Mouse (Mus musculus) forelimb bud, embryonic 11.5 days (tissue): ENCODE results near the gene Camk1.
"Not testable (repeated sequence)": the region's sequence is repeated elsewhere in the genome, so short reads cannot be mapped to it uniquely, and the experiment has no call there.

Experiments used
- DNase-seq: peaks from one replicate; pipeline ENCODE4 v3.0.0-alpha.2; 2012; ENCODE audit warnings: low read depth, low spot score

Gene Camk1

DNA sequence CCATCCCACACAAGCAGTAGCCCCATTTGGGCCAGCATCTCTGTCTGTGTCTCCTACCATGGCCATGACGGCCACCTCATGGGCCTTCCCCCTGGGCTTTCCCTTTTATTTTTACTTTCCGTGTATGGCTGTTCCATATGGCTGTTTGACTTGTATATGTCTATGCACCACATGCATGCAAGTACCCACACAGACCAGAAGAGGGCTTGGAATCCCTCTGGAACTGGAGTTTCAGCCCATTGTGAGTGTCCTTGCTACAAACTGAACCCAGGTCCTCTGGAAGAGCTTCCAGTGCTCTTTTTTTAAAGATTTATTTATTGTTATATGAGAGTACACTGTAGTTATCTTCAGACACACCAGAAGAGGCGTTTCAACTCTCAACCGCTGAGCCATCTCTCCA is 17.7 kb upstream of the Camk1 start:
- DNase-seq: no peak

DNA sequence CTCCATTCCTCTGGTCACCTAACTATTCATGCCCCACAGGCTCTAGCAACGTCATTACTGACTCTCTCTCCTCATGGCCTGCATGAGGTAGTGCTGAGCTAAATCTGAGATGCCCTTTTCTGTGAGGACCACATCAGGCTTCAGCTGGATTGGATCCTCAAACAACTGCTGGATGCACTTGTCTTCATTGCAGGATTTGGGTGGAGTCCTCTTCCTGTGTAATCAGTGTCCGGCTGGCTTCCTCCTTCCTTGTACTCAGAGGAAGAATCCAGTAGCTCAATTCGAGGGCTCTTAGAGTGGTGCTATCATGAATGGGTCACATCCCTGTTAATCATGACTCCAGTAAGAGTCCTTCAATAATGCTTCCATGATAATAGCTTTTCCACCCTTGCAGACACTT is 9.9 kb upstream of the Camk1 start:
- DNase-seq: no peak

- no peak for DNase-seq
Observed at GRCm38 (mm10) chr6:113352820-113353219, 9.0 kb upstream of the Camk1 start.

DNA sequence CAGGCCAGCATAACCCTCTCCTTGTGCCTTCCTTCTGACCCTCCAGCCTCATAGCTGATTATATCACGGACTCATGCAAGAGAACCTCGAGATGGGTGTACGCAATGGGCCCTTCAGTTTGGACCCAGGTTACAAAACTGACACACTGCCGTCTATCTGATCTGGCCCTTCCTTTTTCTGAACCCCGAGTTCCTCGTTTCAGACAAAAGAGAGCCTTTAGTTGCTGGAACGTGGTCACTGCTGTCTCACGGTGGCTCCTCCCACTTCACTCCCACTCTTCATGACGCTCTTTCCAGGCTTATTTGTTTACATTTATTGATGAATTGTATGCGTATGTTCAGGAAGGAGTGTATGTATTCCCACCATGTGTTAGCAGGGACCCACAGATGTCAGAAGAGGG is 7.9 kb upstream of the Camk1 start:
- DNase-seq: no peak

DNA sequence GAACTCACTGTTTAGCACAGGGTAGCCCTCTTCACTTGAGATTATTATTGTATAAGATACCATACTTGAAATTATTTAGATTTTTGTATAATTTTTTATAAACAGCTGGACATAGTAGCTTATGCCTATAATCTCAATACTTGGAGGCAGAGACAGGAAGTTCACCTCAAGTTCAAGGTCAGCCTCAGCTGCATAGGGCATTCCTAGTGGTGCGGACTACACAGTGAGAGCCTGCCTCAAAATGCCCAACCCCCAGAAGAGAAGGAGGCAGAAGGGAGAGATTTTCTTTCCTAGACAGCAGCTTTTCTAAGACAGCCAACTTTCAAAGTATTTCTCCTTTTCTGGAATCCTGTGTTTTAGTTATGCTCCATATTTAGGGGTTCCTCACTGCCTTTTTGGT is 7.4 kb upstream of the Camk1 start:
- DNase-seq: no peak

DNA sequence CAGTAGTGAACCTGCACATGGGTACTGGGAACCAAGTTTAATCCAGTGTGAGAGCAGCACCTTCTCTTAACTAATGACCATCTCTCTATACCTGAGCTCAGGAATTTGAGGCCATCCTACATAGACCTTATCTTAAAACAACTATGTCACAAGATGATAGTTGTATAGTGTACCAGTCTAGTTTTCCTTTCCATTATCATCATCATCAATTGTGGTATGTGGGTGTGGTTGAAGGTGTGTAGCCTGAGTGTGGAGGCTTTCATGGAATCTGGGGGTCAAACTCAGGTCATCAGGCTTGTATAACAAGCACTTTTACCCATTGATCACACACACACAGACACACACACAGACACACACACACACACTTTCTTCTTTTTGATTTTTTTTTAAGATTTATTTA is 6.8 kb upstream of the Camk1 start:
- no peak for DNase-seq

- no peak for DNase-seq
Observed at GRCm38 (mm10) chr6:113346897-113347296, 3.1 kb upstream of the Camk1 start.

- DNase-seq: no peak
Observed at GRCm38 (mm10) chr6:113344321-113344720, 537 bp upstream of the Camk1 start.

DNA sequence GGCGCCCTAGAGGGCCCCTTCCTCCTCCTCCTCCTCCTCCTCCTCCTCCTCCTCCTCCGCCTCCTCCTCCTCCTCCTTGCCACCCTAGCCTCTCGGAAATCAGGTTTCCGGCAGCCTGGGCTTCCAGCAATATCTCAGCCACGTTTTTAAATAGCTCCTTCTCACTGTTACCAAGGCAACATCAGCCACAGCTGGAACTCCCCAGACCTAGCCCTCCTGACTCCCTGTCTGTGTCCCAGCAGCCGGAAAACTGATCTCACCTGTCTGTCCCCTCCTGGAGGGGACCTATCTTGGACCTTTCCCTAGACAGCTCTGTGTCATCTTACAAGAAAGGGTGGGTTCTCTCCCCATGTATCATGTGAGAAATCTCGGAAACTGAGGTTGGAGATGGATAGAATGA is 1.5 kb downstream of the Camk1 start:
- no peak for DNase-seq

GRCm38 (mm10) chr6:113341574-113341973 is 2.2 kb downstream of the Camk1 start:
- DNase-seq: no peak

DNA sequence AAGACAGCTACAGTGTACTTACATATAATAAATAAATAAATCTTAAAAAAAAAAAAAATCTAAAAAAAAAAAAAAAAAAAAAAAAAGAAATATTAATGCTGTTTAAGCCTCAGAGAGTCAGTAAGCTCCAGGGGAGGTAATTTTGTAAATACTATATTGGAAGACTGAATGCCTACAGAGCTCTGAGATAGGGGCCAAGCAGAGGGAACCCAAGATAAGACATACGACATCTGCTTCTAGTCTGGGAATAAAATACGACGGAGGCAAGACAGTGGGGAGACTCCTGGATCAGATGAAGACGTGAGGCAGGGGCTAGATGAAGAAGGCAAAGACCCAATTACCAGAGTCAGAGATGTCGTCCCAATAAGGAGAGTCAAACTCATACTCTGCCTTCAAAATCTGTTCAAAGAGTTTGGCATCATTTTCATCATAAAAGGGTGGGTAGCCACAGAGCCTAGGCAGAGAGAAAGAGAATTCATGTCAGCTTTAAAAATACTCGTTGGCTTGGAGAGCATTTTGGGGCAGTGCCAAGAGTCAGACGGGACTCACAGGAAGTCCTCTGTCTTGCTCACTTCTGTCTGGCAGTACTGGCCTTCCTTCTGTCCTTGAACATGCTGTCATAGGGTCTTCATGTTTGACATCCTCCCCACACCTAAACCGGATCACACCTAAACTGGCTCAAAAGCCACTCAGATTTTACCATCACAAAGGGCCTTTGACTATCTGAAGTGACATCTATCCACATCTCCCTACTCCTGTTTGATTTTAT is 6.7 kb downstream of the Camk1 start:
- no peak for DNase-seq

DNA sequence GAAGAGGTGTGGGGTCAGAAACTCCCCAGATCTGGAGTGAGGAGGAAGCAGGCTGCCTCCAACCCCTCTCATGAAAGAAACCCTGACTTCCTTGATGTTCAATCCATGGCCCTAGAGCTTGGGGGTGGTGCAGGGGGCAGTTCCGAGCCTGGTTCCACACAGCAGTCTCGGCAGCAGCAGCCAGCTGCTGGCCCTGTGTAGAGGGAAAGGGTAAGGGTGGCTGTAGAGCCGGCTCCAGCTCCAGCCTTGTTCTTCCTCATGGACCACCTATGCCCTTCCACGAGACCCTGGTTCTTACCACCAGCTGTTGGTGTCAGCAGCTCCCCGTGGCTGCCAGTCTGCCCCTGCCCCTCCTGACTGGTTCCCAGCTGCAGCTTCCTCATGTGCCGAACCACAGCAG is 9.6 kb downstream of the Camk1 start:
- DNase-seq: no peak

DNA sequence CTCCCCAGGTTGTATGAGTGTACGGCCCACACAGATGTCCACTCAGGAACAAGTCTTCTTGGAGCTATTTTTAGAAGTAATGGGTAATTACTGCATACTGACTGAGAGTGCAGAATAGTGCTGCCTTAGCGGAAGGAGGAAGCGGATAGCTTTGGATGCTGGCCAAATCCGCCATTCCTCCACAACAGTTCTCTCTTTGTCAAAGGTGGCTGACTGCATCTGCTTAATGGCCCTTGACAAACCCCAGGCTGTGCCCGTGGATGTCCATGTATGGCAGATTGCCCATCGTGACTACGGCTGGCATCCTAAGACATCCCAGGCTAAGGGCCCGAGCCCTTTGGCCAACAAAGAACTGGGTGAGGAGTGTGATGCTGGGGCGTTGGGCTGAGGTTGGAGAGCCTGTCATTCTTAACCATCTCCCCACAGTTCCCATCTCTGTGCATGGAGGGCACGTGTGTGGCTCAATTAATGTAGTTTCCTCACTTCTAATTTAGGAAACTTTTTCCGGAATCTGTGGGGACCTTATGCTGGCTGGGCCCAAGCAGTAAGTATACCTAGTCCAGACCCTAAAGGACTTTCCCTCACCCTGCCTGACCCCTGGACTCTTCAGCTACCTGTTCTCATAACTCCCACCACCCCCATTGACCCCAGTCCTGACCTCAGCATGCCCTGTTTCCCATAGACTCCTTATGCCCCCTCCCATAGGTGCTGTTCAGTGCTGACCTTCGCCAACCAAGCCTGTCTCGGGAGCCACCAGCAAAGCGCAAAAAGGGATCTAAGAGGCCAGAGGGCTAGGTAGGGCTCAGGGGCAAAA is 10.4 kb downstream of the Camk1 start:
- DNase-seq: no peak

DNA sequence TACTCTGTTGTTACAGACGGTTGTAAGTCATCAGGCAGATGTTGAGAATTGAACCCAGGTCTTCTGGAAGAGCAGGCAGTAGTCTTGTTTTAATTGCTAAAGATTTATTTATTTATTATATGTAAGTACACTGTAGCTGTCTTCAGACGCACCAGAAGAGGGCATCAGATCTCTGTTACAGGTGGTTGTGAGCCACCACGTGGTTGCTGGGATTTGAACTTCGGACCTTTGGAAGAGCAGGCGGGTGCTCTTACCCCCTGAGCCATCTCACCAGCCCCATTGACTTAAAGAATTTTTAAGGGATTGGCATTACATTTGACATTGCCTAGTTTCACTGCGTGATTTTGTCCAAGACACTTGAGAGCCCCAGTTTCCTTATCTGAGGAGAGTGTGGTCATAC is 11.1 kb downstream of the Camk1 start:
- not testable (repeated sequence) for DNase-seq

DNA sequence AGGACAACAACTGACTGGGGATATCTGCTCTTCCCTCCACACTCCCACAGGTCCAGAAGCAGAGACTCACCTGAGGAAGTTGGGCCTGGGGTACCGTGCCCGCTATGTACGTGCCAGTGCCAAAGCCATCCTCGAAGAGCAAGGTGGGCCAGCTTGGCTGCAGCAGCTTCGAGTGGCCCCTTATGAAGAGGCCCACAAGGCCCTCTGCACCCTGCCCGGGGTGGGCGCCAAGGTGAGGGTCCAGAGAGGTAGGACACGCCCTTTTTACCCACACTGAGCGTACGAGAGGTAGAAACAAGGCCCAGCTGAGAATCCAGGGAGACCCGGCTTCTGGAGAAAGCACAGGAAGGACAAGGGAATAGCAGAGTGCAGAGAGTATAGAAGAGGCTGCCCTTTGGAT is 12.1 kb downstream of the Camk1 start:
- no peak for DNase-seq

GRCm38 (mm10) chr6:113330547-113330946 is 13.2 kb downstream of the Camk1 start:
- no peak for DNase-seq

- no peak for DNase-seq
Observed at GRCm38 (mm10) chr6:113329396-113329795, 14.4 kb downstream of the Camk1 start.

DNA sequence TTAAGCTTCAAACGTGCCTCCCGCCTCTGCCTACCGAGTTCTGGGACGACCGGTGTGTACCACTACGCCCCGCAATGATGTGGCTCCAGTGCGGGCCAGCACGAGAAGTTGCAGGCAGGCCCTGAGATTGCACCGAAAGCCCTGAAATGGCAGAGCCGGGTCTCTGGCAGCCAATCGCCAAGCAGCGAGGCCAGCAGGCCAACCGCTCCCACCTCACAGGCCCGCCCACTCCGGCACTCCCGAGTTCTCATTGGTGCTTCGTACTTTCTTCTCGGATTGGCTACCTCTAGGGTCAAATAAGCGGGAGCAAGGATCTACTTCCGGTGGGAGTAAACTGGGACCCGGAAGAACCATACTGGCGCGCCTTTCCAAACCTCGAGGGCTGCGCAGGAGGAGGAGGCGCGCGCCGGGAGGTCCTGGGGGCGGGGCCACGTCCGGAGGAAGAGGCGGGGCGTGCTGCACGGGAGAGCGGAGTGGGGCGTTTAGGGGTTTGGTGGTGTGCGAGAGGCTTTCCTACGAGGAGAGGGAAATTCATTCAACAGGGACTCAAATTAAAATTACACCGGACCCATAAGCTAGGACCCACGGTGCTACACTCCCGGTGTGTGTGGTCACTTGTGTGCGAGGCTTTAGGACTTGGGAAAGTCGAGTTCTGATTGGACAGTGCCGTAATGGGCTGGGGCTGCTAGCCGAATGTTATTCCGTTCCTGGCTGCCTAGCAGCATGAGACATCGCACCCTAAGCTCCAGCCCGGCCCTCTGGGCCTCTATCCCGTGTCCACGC is 17.1 kb downstream of the Camk1 start, which contains the start of gene Ogg1:
Gene Ogg1, plus strand, starts transcription at position 440 of the 783 bp plus-strand sequence.
- DNase-seq: peak; percentile 98

- no peak for DNase-seq
Observed at GRCm38 (mm10) chr6:113315972-113316371, 27.8 kb downstream of the Camk1 start.

DNA sequence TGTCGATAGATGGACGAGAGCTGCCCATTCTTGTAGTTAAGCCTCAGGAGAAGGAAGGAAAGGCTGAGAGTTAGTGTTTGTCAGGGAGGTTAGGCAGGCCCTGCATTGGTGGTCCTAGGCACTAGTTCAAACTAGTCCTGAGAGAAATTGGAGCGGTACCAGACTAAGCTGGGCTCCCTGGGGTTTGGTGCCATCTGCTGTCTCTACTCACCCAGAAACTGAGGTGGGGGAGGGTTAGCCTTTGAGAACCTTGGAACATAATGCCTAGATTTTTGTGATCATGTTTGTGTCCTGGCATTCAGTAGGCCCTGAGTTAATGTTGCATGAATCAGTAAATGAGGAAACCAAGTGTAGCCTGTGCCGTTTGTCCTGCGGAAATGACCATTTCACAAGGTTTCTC is 35.6 kb downstream of the Camk1 start:
- DNase-seq: no peak

- DNase-seq: peak; percentile 21
Observed at GRCm38 (mm10) chr6:113307481-113308121, 36.2 kb downstream of the Camk1 start.

GRCm38 (mm10) chr6:113306986-113307349 is 36.8 kb downstream of the Camk1 start, which contains the start of gene Brpf1:
Gene Brpf1 (plus strand): TSS chr6:113307137.
- no peak for DNase-seq
